Mouse (Mus musculus) heart, embryonic 15.5 days (tissue): ENCODE results near the gene Lmx1a. TPM values are rescaled to one million over a fixed set of nuclear protein-coding genes. Genes with fewer than 3 reads are reported as not detected.

Experiments used
- ATAC-seq: fragments of 200-750 bp; cut with Nextera tagmentation; replicated peaks from 2 replicates; pipeline ENCODE4 v1.8.0; 2017; ENCODE audit warnings: low read depth, moderate TSS enrichment; ENCODE audit not compliant: insufficient number of reproducible peaks, insufficient read depth, low FRiP score
- H3K27ac ChIP-seq: fragments of 300-500 bp; sonication (generic); 2 replicates; pipeline ENCODE4 v1.5.1; 2015; ENCODE audit warnings: mild to moderate bottlenecking, inconsistent platforms
- H3K27me3 ChIP-seq: fragments of 300-500 bp; sonication (generic); 2 replicates; pipeline ENCODE4 v1.6.1; 2015; ENCODE audit warnings: inconsistent platforms
- H3K36me3 ChIP-seq: fragments of 300-500 bp; sonication (generic); 2 replicates; pipeline ENCODE4 v1.6.1; 2015; ENCODE audit warnings: mild to moderate bottlenecking, inconsistent platforms
- H3K4me1 ChIP-seq: fragments of 300-500 bp; sonication (generic); replicated peaks from 2 replicates; pipeline ENCODE4 v1.6.1; 2015; ENCODE audit warnings: inconsistent platforms
- H3K4me2 ChIP-seq: fragments of 300-500 bp; sonication (generic); 2 replicates; pipeline ENCODE4 v1.6.1; 2015; ENCODE audit warnings: inconsistent platforms, mild to moderate bottlenecking, moderate library complexity
- H3K4me3 ChIP-seq: fragments of 300-500 bp; sonication (generic); 2 replicates; pipeline ENCODE4 v1.5.1; 2015; ENCODE audit warnings: mild to moderate bottlenecking, inconsistent platforms
- H3K9ac ChIP-seq: fragments of 300-500 bp; sonication (generic); 2 replicates; pipeline ENCODE4 v1.6.1; 2015; ENCODE audit warnings: mild to moderate bottlenecking, inconsistent platforms
- H3K9me3 ChIP-seq: fragments of 300-500 bp; sonication (generic); replicated peaks from 2 replicates; pipeline ENCODE4 v1.6.1; 2016; ENCODE audit warnings: inconsistent platforms
- WGBS: fragments of 180-500 bp; shearing (Covaris S2); methylation state at CpG from one replicate; pipeline ENCODE4 v1.1.7; 2015; ENCODE audit warnings: mixed read lengths; 5-methylcytosine and 5-hydroxymethylcytosine counted together
- polyA plus RNA-seq: library from polyadenylated mRNA; unstranded; fragments of >200 nt; fragmentation: Nextera tagmentation; extraction: Ambion mirVana; gene quantifications from 2 replicates; pipeline ENCODE4 v1.2.1, GENCODE M21; 2015

The Lmx1a gene
- polyA plus RNA-seq, 1 experiment from 2014 or later: 0.04 TPM

DNA sequence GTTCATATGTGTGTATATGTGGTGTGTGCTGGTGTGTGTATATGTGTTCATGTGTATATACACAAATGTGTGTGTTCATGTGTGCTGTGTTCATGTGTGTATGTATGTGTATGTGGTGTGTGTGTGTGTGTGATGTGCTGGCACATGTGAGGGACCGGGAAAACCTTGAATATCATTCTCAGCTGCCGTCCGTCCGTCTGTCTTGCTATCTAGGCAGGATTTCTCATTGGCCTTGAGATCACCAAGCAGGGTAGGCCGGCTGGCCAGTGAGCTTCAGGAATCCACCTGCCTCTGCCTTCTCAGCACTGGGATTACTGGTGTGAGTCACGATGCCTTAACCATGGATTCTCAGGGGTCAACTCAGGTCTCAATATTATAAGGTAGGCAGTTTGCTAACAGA, 131.0 kb downstream of the Lmx1a start:
- Histone ChIP-seq H3K4me3 (no peak overlapping the region), H3K27me3 (no peaks in the 10 kb centered on the region)

DNA sequence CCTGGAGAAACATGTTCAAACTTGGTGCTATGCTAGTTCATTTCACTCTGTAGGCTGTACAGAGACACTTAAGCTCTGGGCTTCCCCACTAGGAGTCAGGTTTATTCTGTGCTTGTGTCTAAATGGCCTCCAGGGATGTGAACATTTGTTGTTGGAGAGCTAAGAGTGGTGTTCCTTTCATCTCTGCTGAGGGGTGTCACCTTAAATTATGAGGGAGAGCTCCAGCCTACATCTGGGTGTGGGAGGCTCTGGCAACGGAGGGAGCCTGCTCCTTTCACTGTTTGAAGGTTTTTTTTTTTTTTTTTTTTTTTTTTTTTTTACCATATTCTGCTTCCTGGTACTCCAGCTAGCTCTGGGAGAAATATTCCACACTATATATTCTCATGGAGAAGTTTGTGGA, 132.1 kb downstream of the Lmx1a start:
- Histone ChIP-seq H3K4me1 (no peaks in the 10 kb centered on the region), H3K4me3 (no peak overlapping the region), H3K9ac (no peak overlapping the region), H3K4me2 (no peak overlapping the region), H3K9me3 (no peaks in the 10 kb centered on the region), H3K27me3 (no peaks in the 10 kb centered on the region), H3K36me3 (no peaks in the 10 kb centered on the region), H3K27ac (no peak overlapping the region)
- ATAC-seq: no peak
- WGBS: 59% methylated on average over 1 of the region's 1 CpGs

More for the DNA sequence above, 131.0 kb downstream of the Lmx1a start:
- Histone ChIP-seq H3K36me3 (no peaks in the 10 kb centered on the region), H3K27ac (no peak overlapping the region), H3K9ac (no peak overlapping the region), H3K9me3 (no peaks in the 10 kb centered on the region), H3K4me2 (no peak overlapping the region), H3K4me1 (no peaks in the 10 kb centered on the region)
- WGBS: 88% methylated on average over 6 of the region's 6 CpGs
- ATAC-seq: no peak

DNA sequence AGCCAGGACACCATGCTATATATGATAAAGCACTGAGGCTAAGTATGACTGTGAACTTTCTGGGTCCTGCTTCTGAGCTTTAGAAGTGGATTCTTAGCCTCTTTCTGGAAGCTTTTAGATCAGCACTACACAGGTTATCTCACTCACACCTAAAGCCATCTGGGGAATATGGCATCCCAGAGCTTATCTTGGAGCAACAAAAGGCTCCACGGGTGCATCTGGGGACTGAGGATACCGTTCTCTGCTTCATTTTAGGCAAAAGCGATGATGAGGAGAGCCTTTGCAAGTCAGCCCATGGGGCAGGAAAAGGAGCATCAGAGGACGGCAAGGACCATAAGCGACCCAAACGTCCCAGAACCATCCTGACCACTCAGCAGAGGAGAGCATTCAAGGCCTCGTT, 141.3 kb downstream of the Lmx1a start:
- Histone ChIP-seq H3K27ac (no peak overlapping the region), H3K4me3 (no peak overlapping the region), H3K4me2 (no peak overlapping the region), H3K4me1 (no peaks in the 10 kb centered on the region), H3K36me3 (no peaks in the 10 kb centered on the region), H3K9me3 (no peaks in the 10 kb centered on the region), H3K27me3 (no peaks in the 10 kb centered on the region), H3K9ac (no peak overlapping the region)
- 62% methylated on average over 7 of the region's 7 CpGs for WGBS
- no peak for ATAC-seq

DNA sequence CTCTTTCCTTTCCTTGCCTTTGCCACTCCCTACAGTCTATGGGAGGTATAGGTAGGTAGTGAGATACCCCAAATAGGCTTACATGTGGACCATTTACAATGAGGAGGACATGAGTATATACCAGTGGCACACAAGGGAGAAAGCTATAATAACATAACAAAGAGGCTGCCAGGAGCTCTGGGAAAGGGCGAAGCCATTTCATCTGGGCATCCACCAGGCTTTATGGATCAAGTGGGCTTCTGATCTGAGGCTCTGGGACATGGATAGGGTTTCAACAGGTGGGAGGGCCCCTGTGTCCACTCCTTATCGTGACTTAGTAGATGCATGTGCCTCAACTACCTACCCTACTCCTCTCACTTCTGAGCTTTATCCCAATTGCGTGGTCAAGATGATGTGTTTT, 142.6 kb downstream of the Lmx1a start:
- H3K27ac ChIP-seq: no peak overlapping the region
- ATAC-seq: no peak
- H3K9me3 ChIP-seq: no peaks in the 10 kb centered on the region
- H3K4me1 ChIP-seq: no peaks in the 10 kb centered on the region
- no peaks in the 10 kb centered on the region for H3K36me3 ChIP-seq
- H3K4me2 ChIP-seq: no peak overlapping the region
- H3K4me3 ChIP-seq: no peak overlapping the region
- 87% methylated on average over 3 of the region's 3 CpGs for WGBS
- no peak overlapping the region for H3K9ac ChIP-seq
- H3K27me3 ChIP-seq: no peaks in the 10 kb centered on the region

DNA sequence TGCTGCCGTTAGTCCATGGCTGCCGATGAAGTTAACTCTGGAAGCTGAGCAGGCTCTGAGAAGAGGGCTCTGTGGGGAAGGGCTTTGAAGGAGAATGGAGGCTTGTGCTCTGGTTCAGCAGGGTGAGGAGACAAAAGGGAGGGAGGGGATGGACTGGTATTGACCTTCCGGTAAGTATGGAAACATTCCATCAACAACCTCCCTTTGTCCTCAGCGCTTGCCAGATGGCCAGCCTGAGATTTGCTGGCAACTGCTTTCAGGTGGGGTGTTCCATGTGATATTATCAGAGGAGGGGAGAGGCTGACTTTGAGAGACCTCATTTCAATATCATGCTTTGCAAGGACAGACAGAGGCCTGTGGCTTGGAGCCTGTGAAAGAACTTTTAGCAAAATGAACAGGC, 165.8 kb downstream of the Lmx1a start:
- Histone ChIP-seq H3K9ac (no peak overlapping the region), H3K36me3 (no peaks in the 10 kb centered on the region), H3K27ac (no peak overlapping the region), H3K4me2 (no peak overlapping the region), H3K27me3 (no peaks in the 10 kb centered on the region), H3K4me1 (no peaks in the 10 kb centered on the region), H3K4me3 (no peak overlapping the region), H3K9me3 (no peaks in the 10 kb centered on the region)
- ATAC-seq: no peak
- WGBS: 62% methylated on average over 4 of the region's 4 CpGs

DNA sequence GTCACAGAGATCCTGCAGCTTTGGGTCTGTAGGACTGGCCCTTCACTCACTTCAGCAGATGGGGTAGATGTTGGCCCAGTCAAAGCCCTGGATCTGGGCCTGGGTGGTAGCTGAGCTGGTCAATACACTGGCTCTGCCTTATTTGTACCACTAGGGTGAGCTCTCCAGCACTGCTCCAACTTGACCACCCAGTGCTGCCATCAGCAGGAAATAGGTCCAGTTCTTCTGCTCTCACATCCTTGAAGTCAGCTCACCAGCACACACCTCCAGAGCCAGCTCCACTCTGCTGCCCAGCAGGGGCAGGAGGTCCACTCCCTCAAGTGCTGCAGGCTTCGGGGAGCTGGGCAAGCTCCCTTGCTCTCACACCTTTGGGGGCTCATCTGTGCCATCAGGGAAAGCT, 183.0 kb downstream of the Lmx1a start:
- Histone ChIP-seq H3K27ac (no peak overlapping the region), H3K9ac (no peak overlapping the region), H3K4me1 (no peaks in the 10 kb centered on the region), H3K4me3 (no peak overlapping the region), H3K4me2 (no peak overlapping the region), H3K36me3 (no peaks in the 10 kb centered on the region), H3K9me3 (no peaks in the 10 kb centered on the region), H3K27me3 (no peaks in the 10 kb centered on the region)
- ATAC-seq: no peak
- WGBS: 72% methylated on average over 1 of the region's 1 CpGs

DNA sequence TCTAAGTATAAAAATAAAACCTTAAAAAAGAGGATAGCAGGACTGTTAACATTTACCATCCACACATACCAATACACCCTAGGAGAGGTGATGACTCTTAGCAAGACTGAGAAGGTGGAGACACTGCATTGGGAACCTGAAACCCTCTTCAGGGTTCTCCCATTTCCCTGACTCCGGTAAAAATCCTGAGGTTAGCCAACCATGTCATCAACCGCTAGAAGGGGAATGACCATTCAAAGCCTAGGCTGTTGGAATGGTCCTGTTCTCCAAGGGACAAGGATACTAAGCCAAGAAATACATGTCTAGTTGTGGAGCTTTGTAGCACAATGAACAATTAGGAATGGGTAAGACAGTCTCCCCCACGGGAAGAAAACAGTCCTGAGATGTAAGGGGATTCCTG, 185.1 kb downstream of the Lmx1a start:
- Histone ChIP-seq H3K27me3 (no peaks in the 10 kb centered on the region), H3K4me3 (no peak overlapping the region), H3K4me2 (no peak overlapping the region), H3K9me3 (no peaks in the 10 kb centered on the region), H3K4me1 (no peaks in the 10 kb centered on the region), H3K36me3 (no peaks in the 10 kb centered on the region), H3K9ac (no peak overlapping the region), H3K27ac (no peak overlapping the region)
- ATAC-seq: no peak
- WGBS: 64% methylated on average over 3 of the region's 3 CpGs

DNA sequence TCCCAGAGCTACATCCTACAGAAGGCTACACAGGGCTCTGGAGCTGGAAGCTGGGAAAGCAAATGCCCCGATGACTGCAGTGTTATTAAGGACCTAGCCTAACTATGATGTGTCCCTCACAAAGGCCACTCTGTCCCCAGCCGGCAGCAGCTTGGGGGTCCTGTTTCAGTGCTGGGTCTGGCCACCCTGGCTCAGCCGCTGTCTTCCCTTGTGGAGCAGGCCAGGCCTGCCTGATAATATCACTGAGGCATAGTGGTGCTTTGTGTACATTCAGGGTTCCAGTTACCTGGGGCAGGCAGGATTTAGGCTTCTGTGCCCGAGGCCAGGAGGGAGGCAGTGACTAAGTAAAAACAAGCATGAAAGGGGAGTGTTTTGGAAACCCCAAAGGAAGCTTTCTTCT, 188.9 kb downstream of the Lmx1a start:
- no peak overlapping the region for H3K9ac ChIP-seq
- no peaks in the 10 kb centered on the region for H3K36me3 ChIP-seq
- H3K27ac ChIP-seq: no peak overlapping the region
- no peak overlapping the region for H3K4me2 ChIP-seq
- ATAC-seq: no peak
- no peaks in the 10 kb centered on the region for H3K4me1 ChIP-seq
- 55% methylated on average over 4 of the region's 4 CpGs for WGBS
- H3K4me3 ChIP-seq: no peak overlapping the region
- no peaks in the 10 kb centered on the region; the same call in 1 of the 2 replicates for H3K27me3 ChIP-seq
- no peaks in the 10 kb centered on the region for H3K9me3 ChIP-seq

DNA sequence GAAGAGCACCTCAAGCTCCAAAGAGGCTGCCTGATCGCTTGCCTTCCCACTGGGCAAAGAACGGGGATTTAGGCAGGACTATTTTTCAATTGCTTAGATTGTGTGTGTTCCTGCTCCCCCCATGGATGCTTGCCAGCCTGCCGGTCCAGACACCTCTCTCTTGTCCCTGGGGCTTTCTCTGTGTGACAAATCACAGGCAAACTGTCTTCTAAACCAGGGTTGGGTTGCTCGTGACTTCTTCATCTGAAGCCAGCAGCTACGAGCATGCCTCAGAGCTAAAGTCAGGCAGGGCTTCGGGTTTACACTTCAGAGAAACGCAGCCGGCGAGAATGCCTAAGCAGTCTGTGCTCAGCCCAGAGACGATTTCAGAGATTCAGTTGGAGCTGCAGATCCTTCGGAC, 189.3 kb downstream of the Lmx1a start:
- 63% methylated on average over 11 of the region's 11 CpGs for WGBS
- no peak overlapping the region for H3K27ac ChIP-seq
- no peak overlapping the region for H3K9ac ChIP-seq
- H3K4me3 ChIP-seq: no peak overlapping the region
- H3K36me3 ChIP-seq: no peaks in the 10 kb centered on the region
- no peak overlapping the region for H3K4me2 ChIP-seq
- no peaks in the 10 kb centered on the region; the same call in 1 of the 2 replicates for H3K27me3 ChIP-seq
- ATAC-seq: no peak
- no peaks in the 10 kb centered on the region for H3K9me3 ChIP-seq
- H3K4me1 ChIP-seq: no peaks in the 10 kb centered on the region

DNA sequence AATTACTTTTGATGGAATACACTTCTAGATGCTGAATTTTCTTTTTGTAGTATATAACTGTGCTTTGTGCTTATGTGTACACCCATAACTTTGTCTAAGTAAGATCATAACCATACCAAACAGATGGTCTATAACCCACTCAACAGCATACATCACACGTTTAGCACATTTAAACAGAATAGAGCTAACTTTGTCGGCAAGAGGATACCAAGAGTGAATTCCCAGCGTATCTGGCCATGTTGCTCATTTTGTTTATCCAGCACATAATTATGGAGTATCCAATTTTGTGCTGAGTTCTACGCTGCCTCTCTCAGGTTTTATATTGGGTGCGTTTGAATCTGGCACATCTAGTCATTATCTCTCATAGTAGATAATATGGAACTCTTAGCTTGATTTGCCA, 196.7 kb downstream of the Lmx1a start:
- no peak overlapping the region for H3K4me2 ChIP-seq
- no peak overlapping the region for H3K9ac ChIP-seq
- H3K4me1 ChIP-seq: no peaks in the 10 kb centered on the region
- WGBS: 81% methylated on average over 5 of the region's 5 CpGs
- H3K27ac ChIP-seq: no peak overlapping the region
- H3K36me3 ChIP-seq: no peaks in the 10 kb centered on the region
- no peaks in the 10 kb centered on the region for H3K9me3 ChIP-seq
- H3K27me3 ChIP-seq: peaks cover 4% of the 10 kb centered on the region; the same call in 1 of the 2 replicates
- H3K4me3 ChIP-seq: no peak overlapping the region
- no peak for ATAC-seq

DNA sequence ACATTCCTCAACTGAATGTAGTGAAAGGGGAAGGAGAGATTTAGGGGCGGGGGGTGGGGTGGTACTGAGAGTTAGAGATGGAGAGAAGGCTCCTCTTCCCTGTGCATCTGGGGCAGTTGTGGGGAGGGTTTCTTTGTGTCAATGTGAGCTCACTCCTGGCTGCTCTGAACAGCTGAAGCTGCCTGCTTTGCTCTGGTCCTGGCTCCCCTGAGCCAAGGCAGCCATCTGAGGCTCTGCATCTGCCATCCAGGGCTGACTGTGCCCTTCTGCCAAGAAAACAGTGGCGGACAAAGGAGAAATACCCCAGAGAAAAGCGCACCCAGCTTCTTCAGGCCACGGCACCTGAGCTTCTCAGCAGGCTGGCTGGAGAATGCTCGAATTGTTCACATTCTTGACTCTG, 199.1 kb downstream of the Lmx1a start:
- no peaks in the 10 kb centered on the region for H3K36me3 ChIP-seq
- no peak for ATAC-seq
- H3K4me1 ChIP-seq: no peaks in the 10 kb centered on the region
- H3K4me2 ChIP-seq: no peak overlapping the region; the same call in 1 of the 2 replicates
- 70% methylated on average over 5 of the region's 5 CpGs for WGBS
- H3K9ac ChIP-seq: no peak overlapping the region
- H3K27me3 ChIP-seq: peaks cover 4% of the 10 kb centered on the region; the same call in 1 of the 2 replicates
- peak overlapping the region; percentile 33; the same call in 1 of the 2 replicates for H3K4me3 ChIP-seq
- H3K9me3 ChIP-seq: no peaks in the 10 kb centered on the region
- H3K27ac ChIP-seq: no peak overlapping the region

DNA sequence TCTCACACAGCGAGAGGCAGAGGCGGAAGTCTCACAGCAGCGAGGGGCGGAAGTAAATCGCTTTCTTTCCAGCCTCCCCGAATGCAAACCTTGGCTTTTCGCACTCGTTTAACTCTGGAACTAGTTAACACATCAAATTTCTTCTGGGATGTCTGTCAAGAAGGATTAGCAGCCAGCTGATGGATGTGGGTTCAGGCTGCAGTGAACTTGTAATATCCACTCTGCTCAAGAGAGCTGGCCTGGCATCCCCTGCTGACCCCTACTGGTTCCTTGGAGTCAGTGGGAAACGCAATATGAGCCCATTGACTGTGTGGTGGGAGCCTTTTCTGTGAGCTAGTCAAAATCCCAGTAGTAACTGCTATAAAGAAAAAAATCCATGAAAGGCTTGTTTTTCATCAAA, 199.8 kb downstream of the Lmx1a start:
- no peak overlapping the region for H3K27ac ChIP-seq
- H3K9ac ChIP-seq: peak overlapping the region; percentile 25; the same call in 1 of the 2 replicates
- no peaks in the 10 kb centered on the region for H3K36me3 ChIP-seq
- no peaks in the 10 kb centered on the region for H3K4me1 ChIP-seq
- WGBS: 21% methylated on average over 9 of the region's 9 CpGs
- peaks cover 4% of the 10 kb centered on the region; the same call in 1 of the 2 replicates for H3K27me3 ChIP-seq
- peak overlapping the region; percentile 33 for H3K4me3 ChIP-seq
- H3K4me2 ChIP-seq: peak overlapping the region; percentile 64
- ATAC-seq: no peak
- no peaks in the 10 kb centered on the region for H3K9me3 ChIP-seq
